Mouse (Mus musculus): Measurements from ENCODE around the gene Gab2. TPM values are rescaled to one million over a fixed set of nuclear protein-coding genes. Genes with fewer than 3 reads are reported as not detected.

The Gab2 gene
- polyA plus RNA-seq, 1 experiment from 2014 or later = 15.2 TPM

- no peak overlapping the region for H3K4me2 ChIP-seq
- no peaks in the 10 kb centered on the region for H3K36me3 ChIP-seq
- peak; percentile 90 for ATAC-seq (ENCODE audit: low FRiP score)
- H3K9ac ChIP-seq (replicated peaks) = no peak overlapping the region
- no peaks in the 10 kb centered on the region for H3K27me3 ChIP-seq (replicated peaks)
- H3K4me1 ChIP-seq = peaks cover 9% of the 10 kb centered on the region
- H3K4me3 ChIP-seq (replicated peaks) = no peak overlapping the region
- no peak overlapping the region for H3K27ac ChIP-seq (replicated peaks)
- 32% methylated on average over 2 of the region's 2 CpGs for WGBS
- H3K9me3 ChIP-seq (replicated peaks) = no peaks in the 10 kb centered on the region
Observed at GRCm38 (mm10) chr7:97151082-97151813, 69.9 kb downstream of the Gab2 start.

GRCm38 (mm10) chr7:97154756-97155487, 73.5 kb downstream of the Gab2 start:
- H3K27ac ChIP-seq (replicated peaks) = no peak overlapping the region
- H3K4me2 ChIP-seq = no peak overlapping the region
- H3K9ac ChIP-seq (replicated peaks) = no peak overlapping the region
- ATAC-seq (ENCODE audit: low FRiP score) = no peak
- peaks cover 9% of the 10 kb centered on the region for H3K4me1 ChIP-seq
- H3K27me3 ChIP-seq (replicated peaks) = no peaks in the 10 kb centered on the region
- H3K36me3 ChIP-seq = no peaks in the 10 kb centered on the region
- no peak overlapping the region for H3K4me3 ChIP-seq (replicated peaks)
- H3K9me3 ChIP-seq (replicated peaks) = no peaks in the 10 kb centered on the region
- WGBS = 73% methylated on average over 2 of the region's 2 CpGs

GRCm38 (mm10) chr7:97164261-97164660, 82.9 kb downstream of the Gab2 start:
- H3K4me2 ChIP-seq = no peak overlapping the region
- no peak for ATAC-seq (ENCODE audit: low FRiP score)
- no peaks in the 10 kb centered on the region for H3K4me1 ChIP-seq
- no peak overlapping the region for H3K4me3 ChIP-seq (replicated peaks)
- no peaks in the 10 kb centered on the region for H3K27me3 ChIP-seq (replicated peaks)
- H3K27ac ChIP-seq (replicated peaks) = no peak overlapping the region
- no peaks in the 10 kb centered on the region for H3K36me3 ChIP-seq
- WGBS = 86% methylated on average over 1 of the region's 1 CpGs
- H3K9me3 ChIP-seq (replicated peaks) = no peaks in the 10 kb centered on the region
- no peak overlapping the region for H3K9ac ChIP-seq (replicated peaks)

GRCm38 (mm10) chr7:97171089-97171488, 89.7 kb downstream of the Gab2 start:
- no peaks in the 10 kb centered on the region for H3K27me3 ChIP-seq (replicated peaks)

GRCm38 (mm10) chr7:97171719-97172118, 90.3 kb downstream of the Gab2 start:
- no peaks in the 10 kb centered on the region for H3K36me3 ChIP-seq
- WGBS = 84% methylated on average over 4 of the region's 4 CpGs
- no peak overlapping the region for H3K27ac ChIP-seq (replicated peaks)
- H3K4me1 ChIP-seq = no peaks in the 10 kb centered on the region
- H3K9me3 ChIP-seq (replicated peaks) = no peaks in the 10 kb centered on the region
- H3K27me3 ChIP-seq (replicated peaks) = no peaks in the 10 kb centered on the region
- no peak for ATAC-seq (ENCODE audit: low FRiP score)
- H3K9ac ChIP-seq (replicated peaks) = no peak overlapping the region
- no peak overlapping the region for H3K4me3 ChIP-seq (replicated peaks)
- no peak overlapping the region for H3K4me2 ChIP-seq

More at GRCm38 (mm10) chr7:97171089-97171488, 89.7 kb downstream of the Gab2 start:
- no peak overlapping the region for H3K4me3 ChIP-seq (replicated peaks)
- H3K4me2 ChIP-seq = no peak overlapping the region
- WGBS = 96% methylated on average over 1 of the region's 1 CpGs
- no peaks in the 10 kb centered on the region for H3K4me1 ChIP-seq
- no peak overlapping the region for H3K9ac ChIP-seq (replicated peaks)
- no peak overlapping the region for H3K27ac ChIP-seq (replicated peaks)
- no peaks in the 10 kb centered on the region for H3K9me3 ChIP-seq (replicated peaks)
- ATAC-seq (ENCODE audit: low FRiP score) = no peak
- no peaks in the 10 kb centered on the region for H3K36me3 ChIP-seq

- Histone ChIP-seq H3K4me3 (replicated peaks) (no peak overlapping the region), H3K36me3 (no peaks in the 10 kb centered on the region), H3K9ac (replicated peaks) (no peak overlapping the region), H3K4me2 (no peak overlapping the region), H3K27me3 (replicated peaks) (no peaks in the 10 kb centered on the region), H3K27ac (replicated peaks) (no peak overlapping the region), H3K4me1 (no peaks in the 10 kb centered on the region), H3K9me3 (replicated peaks) (no peaks in the 10 kb centered on the region)
- no peak for ATAC-seq (ENCODE audit: low FRiP score)
- WGBS = 86% methylated on average over 3 of the region's 3 CpGs
Observed at GRCm38 (mm10) chr7:97172126-97172525, 90.7 kb downstream of the Gab2 start.

- no peak overlapping the region for H3K27ac ChIP-seq (replicated peaks)
- no peak overlapping the region for H3K4me3 ChIP-seq (replicated peaks)
- peaks cover 9% of the 10 kb centered on the region for H3K4me1 ChIP-seq
- 93% methylated on average over 1 of the region's 1 CpGs for WGBS
- H3K9me3 ChIP-seq (replicated peaks) = no peaks in the 10 kb centered on the region
- H3K4me2 ChIP-seq = no peak overlapping the region
- no peak for ATAC-seq (ENCODE audit: low FRiP score)
- H3K36me3 ChIP-seq = no peaks in the 10 kb centered on the region
- H3K9ac ChIP-seq (replicated peaks) = no peak overlapping the region
- H3K27me3 ChIP-seq (replicated peaks) = no peaks in the 10 kb centered on the region
Observed at GRCm38 (mm10) chr7:97181931-97182330, 100.5 kb downstream of the Gab2 start.

- Histone ChIP-seq H3K4me3 (replicated peaks) (no peak overlapping the region), H3K27ac (replicated peaks) (no peak overlapping the region), H3K4me2 (no peak overlapping the region), H3K9ac (replicated peaks) (no peak overlapping the region), H3K9me3 (replicated peaks) (no peaks in the 10 kb centered on the region), H3K36me3 (no peaks in the 10 kb centered on the region), H3K27me3 (replicated peaks) (no peaks in the 10 kb centered on the region), H3K4me1 (peaks cover 9% of the 10 kb centered on the region)
- WGBS = 35% methylated on average over 4 of the region's 4 CpGs
- no peak for ATAC-seq (ENCODE audit: low FRiP score)
Observed at GRCm38 (mm10) chr7:97183426-97183825, 102.0 kb downstream of the Gab2 start.

GRCm38 (mm10) chr7:97184005-97184404, 102.6 kb downstream of the Gab2 start:
- ATAC-seq (ENCODE audit: low FRiP score) = no peak
- 76% methylated on average over 1 of the region's 1 CpGs for WGBS

GRCm38 (mm10) chr7:97187387-97188081, 106.1 kb downstream of the Gab2 start:
- peaks cover 9% of the 10 kb centered on the region for H3K4me1 ChIP-seq
- H3K9me3 ChIP-seq (replicated peaks) = no peaks in the 10 kb centered on the region
- ATAC-seq (ENCODE audit: low FRiP score) = no peak; the same call in 1 of the 2 replicates
- no peak overlapping the region for H3K4me2 ChIP-seq
- 96% methylated on average over 2 of the region's 2 CpGs for WGBS
- H3K36me3 ChIP-seq = no peaks in the 10 kb centered on the region
- no peak overlapping the region for H3K4me3 ChIP-seq (replicated peaks)
- no peaks in the 10 kb centered on the region for H3K27me3 ChIP-seq (replicated peaks)
- no peak overlapping the region for H3K27ac ChIP-seq (replicated peaks)
- no peak overlapping the region for H3K9ac ChIP-seq (replicated peaks)

More at GRCm38 (mm10) chr7:97184005-97184404, 102.6 kb downstream of the Gab2 start:
- peaks cover 9% of the 10 kb centered on the region for H3K4me1 ChIP-seq
- no peak overlapping the region for H3K4me2 ChIP-seq
- H3K9me3 ChIP-seq (replicated peaks) = no peaks in the 10 kb centered on the region
- H3K27me3 ChIP-seq (replicated peaks) = no peaks in the 10 kb centered on the region
- no peak overlapping the region for H3K4me3 ChIP-seq (replicated peaks)
- no peak overlapping the region for H3K9ac ChIP-seq (replicated peaks)
- no peak overlapping the region for H3K27ac ChIP-seq (replicated peaks)
- H3K36me3 ChIP-seq = no peaks in the 10 kb centered on the region

- peaks cover 4% of the 10 kb centered on the region; the same call in 1 of the 2 replicates for H3K4me1 ChIP-seq
- no peak overlapping the region for H3K4me3 ChIP-seq (replicated peaks)
- H3K27ac ChIP-seq (replicated peaks) = no peak overlapping the region
- ATAC-seq (ENCODE audit: low FRiP score) = no peak
- no peaks in the 10 kb centered on the region for H3K27me3 ChIP-seq (replicated peaks)
- WGBS = 41% methylated on average over 1 of the region's 1 CpGs
- H3K9ac ChIP-seq (replicated peaks) = no peak overlapping the region
- no peak overlapping the region for H3K4me2 ChIP-seq
- H3K36me3 ChIP-seq = no peaks in the 10 kb centered on the region
- H3K9me3 ChIP-seq (replicated peaks) = no peaks in the 10 kb centered on the region
Observed at GRCm38 (mm10) chr7:97189116-97189515, 107.7 kb downstream of the Gab2 start.
